Mouse (Mus musculus): ENCODE measurements at regions not wholly inside any gene's neighbourhood (a gene's known extent, or its start where the extent isn't known, plus 50 kb on each side); places are given as distances from the start of the nearest gene placed in this dataset.

DNA sequence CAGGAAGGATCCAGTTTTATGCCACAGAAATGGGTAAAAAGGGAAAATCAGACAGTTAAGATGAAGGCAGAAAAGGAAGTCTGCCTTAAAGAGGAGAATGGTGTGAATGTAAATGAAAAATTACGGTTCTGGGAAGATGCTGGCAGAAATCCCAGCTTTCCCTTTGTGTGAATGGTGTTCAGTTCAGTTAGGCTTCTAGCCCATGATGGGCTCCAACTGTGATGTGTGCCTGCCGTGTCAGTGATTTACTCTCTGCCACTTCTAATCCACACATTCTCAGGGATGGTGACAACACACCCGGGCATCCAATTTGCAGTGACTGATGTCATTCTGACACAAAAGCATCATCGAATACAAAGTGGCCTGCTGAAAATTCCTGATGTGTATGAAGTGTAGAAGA is 1171.6 kb downstream of the Gsdmc2 start:
- dilution Hi-C loops (cut with MboI; ENCODE audit: extremely low pct_ligation_motif_present, extremely low pct_unique_long_range_greater_than_20kb, low sequenced_read_pairs) (no loop called here), in situ Hi-C loops (cut with MboI; ENCODE audit: low pct_ligation_motif_present, low pct_unique_long_range_greater_than_20kb, low sequenced_read_pairs) (no loop called here)
- H3K9ac ChIP-seq (ENCODE audit: insufficient read depth, low read depth): no peak overlapping the region
- DNase-seq (ENCODE audit: extremely low read depth): no peak
- H3K9me3 ChIP-seq (replicated peaks; ENCODE audit: low read length): no peaks in the 10 kb centered on the region
- TF ChIP-seq ZKSCAN1 (IDR thresholded peaks at IDR 0.05; ENCODE audit: borderline replicate concordance, low read depth, low read length) (no peak), EP300 (IDR thresholded peaks at IDR 0.05; ENCODE audit: low read length) (no peak), MYC (IDR thresholded peaks at IDR 0.05; ENCODE audit: low read depth, low read length) (no peak), GABPA (IDR thresholded peaks at IDR 0.05; ENCODE audit: insufficient replicate concordance, low read depth, low read length) (no peak), SMC3 (IDR thresholded peaks at IDR 0.05; ENCODE audit: low read depth, low read length) (no peak), USF1 (IDR thresholded peaks at IDR 0.05; ENCODE audit: low read depth, low read length) (no peak), ETS1 (conservative IDR thresholded peaks at IDR 0.05; ENCODE audit: low read depth, low read length) (no peak), NRF1 (IDR thresholded peaks at IDR 0.05; ENCODE audit: low read depth, low read length) (no peak), MAZ (IDR thresholded peaks at IDR 0.05; ENCODE audit: low read depth, low read length) (no peak), ZMIZ1 (IDR thresholded peaks at IDR 0.05; ENCODE audit: low read depth, low read length) (no peak), POLR2A (IDR thresholded peaks at IDR 0.05; ENCODE audit: low read depth, low read length) (no peak), BHLHE40 (IDR thresholded peaks at IDR 0.05; ENCODE audit: low read depth, low read length) (no peak), SIN3A (IDR thresholded peaks at IDR 0.05; ENCODE audit: low read length) (no peak), CHD1 (IDR thresholded peaks at IDR 0.05; ENCODE audit: low read depth, low read length) (no peak), KAT2A (IDR thresholded peaks at IDR 0.05; ENCODE audit: insufficient replicate concordance, low read length) (no peak), UBTF (IDR thresholded peaks at IDR 0.05; ENCODE audit: low read depth, low read length) (no peak), JUN (IDR thresholded peaks at IDR 0.05; ENCODE audit: insufficient read depth, low read depth, low read length) (no peak), TCF12 (IDR thresholded peaks at IDR 0.05; ENCODE audit: low read depth, low read length) (no peak)
- H3K4me1 ChIP-seq (ENCODE audit: control insufficient read depth in 1 of 2, insufficient read depth in 2 of 2): no peaks in the 10 kb centered on the region
- no peak overlapping the region for H3K4me2 ChIP-seq (ENCODE audit: insufficient read depth, low read depth, poor library complexity, severe bottlenecking)
- no peaks in the 10 kb centered on the region for H3K27me3 ChIP-seq (replicated peaks)
- no peak overlapping the region for H3K4me3 ChIP-seq (replicated peaks in 1 of 3; ENCODE audit: low read depth in 2 of 3, low read length in 2 of 3, poor library complexity in 1 of 3)
- no peaks in the 10 kb centered on the region for H3K36me3 ChIP-seq (replicated peaks in 1 of 2; ENCODE audit: control insufficient read depth in 1 of 2, insufficient read depth in 1 of 2, low read length in 1 of 2)
- no peak overlapping the region for H3K27ac ChIP-seq (ENCODE audit: insufficient read depth, low read depth)
- H3K79me2 ChIP-seq (replicated peaks; ENCODE audit: control insufficient read depth, extremely low read depth, insufficient read depth, poor library complexity, severe bottlenecking): no peaks in the 10 kb centered on the region

DNA sequence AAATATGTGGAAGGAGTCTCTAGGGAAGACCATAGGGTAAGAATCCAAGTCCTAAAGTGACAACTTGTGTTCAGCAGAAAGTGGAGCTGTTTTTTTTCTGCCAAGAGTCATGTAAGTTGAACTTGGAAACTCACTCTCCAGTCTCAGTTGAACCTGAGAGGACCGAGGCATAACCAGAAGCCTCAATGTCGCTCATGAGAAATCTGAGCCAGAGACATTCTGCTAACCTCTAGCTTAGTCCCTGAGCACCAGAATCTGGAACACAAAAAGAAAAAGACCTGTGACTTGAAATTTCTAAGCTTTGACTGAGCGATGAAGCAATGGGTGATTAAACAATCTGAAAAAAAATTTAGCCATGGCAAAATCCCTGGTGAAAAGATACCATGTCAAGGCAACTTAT is 1175.0 kb downstream of the Gsdmc2 start:
- Histone ChIP-seq H3K4me3 (replicated peaks in 1 of 3; ENCODE audit: low read depth in 2 of 3, low read length in 2 of 3, poor library complexity in 1 of 3) (no peak overlapping the region), H3K4me1 (ENCODE audit: control insufficient read depth in 1 of 2, insufficient read depth in 2 of 2) (no peaks in the 10 kb centered on the region), H3K4me2 (ENCODE audit: insufficient read depth, low read depth, poor library complexity, severe bottlenecking) (no peak overlapping the region), H3K79me2 (replicated peaks; ENCODE audit: control insufficient read depth, extremely low read depth, insufficient read depth, poor library complexity, severe bottlenecking) (no peaks in the 10 kb centered on the region), H3K27me3 (replicated peaks) (no peaks in the 10 kb centered on the region), H3K36me3 (replicated peaks in 1 of 2; ENCODE audit: control insufficient read depth in 1 of 2, insufficient read depth in 1 of 2, low read length in 1 of 2) (no peaks in the 10 kb centered on the region), H3K9ac (ENCODE audit: insufficient read depth, low read depth) (no peak overlapping the region), H3K9me3 (replicated peaks; ENCODE audit: low read length) (no peaks in the 10 kb centered on the region), H3K27ac (ENCODE audit: insufficient read depth, low read depth) (no peak overlapping the region)
- no peak for DNase-seq (ENCODE audit: extremely low read depth)
- dilution Hi-C loops (cut with MboI; ENCODE audit: extremely low pct_ligation_motif_present, extremely low pct_unique_long_range_greater_than_20kb, low sequenced_read_pairs) (no loop called here), in situ Hi-C loops (cut with MboI; ENCODE audit: low pct_ligation_motif_present, low pct_unique_long_range_greater_than_20kb, low sequenced_read_pairs) (no loop called here)
- TF ChIP-seq JUND (conservative IDR thresholded peaks at IDR 0.05; ENCODE audit: low read depth, low read length) (no peak), ETS1 (conservative IDR thresholded peaks at IDR 0.05; ENCODE audit: low read depth, low read length) (no peak), MAX (IDR thresholded peaks at IDR 0.05; ENCODE audit: low read length) (no peak), GABPA (IDR thresholded peaks at IDR 0.05; ENCODE audit: insufficient replicate concordance, low read depth, low read length) (no peak), RAD21 (IDR thresholded peaks at IDR 0.05; ENCODE audit: low read depth, low read length) (no peak), IRF4 (IDR thresholded peaks at IDR 0.05; ENCODE audit: low read depth, low read length) (no peak), BHLHE40 (IDR thresholded peaks at IDR 0.05; ENCODE audit: low read depth, low read length) (no peak), HCFC1 (IDR thresholded peaks at IDR 0.05; ENCODE audit: low read depth, low read length) (no peak), SMC3 (IDR thresholded peaks at IDR 0.05; ENCODE audit: low read depth, low read length) (no peak), SIN3A (IDR thresholded peaks at IDR 0.05; ENCODE audit: low read length) (no peak)
